Mouse (Mus musculus) liver, embryonic 11.5 days (tissue): ENCODE measurements at regions not wholly inside any gene's neighbourhood (a gene's known extent, or its start where the extent isn't known, plus 50 kb on each side); places are given as distances from the start of the nearest gene placed in this dataset.

Experiments used
- ATAC-seq: fragments of 200-750 bp; cut with Nextera tagmentation; replicated peaks from 2 replicates; pipeline ENCODE4 v1.8.0; 2017; ENCODE audit warnings: moderate number of reproducible peaks, mild to moderate bottlenecking, moderate TSS enrichment, moderate library complexity; ENCODE audit not compliant: low FRiP score
- DNase-seq: peaks from one replicate; pipeline ENCODE4 v3.0.0-alpha.2; 2017; ENCODE audit warnings: low spot score
- H3K27ac ChIP-seq: fragments of 300-500 bp; sonication (generic); 2 replicates; pipeline ENCODE4 v1.5.1; 2014; ENCODE audit warnings: mild to moderate bottlenecking, low read depth, low read length, control low read depth
- H3K27me3 ChIP-seq: fragments of 300-500 bp; sonication (generic); replicated peaks from 2 replicates; pipeline ENCODE4 v1.6.1; 2014; ENCODE audit warnings: low read length, mixed read lengths; ENCODE audit not compliant: control insufficient read depth, insufficient read depth
- H3K36me3 ChIP-seq: fragments of 300-500 bp; sonication (generic); 2 replicates; pipeline ENCODE4 v1.6.1; 2014; ENCODE audit warnings: mild to moderate bottlenecking, low read length, moderate library complexity, mixed read lengths; ENCODE audit not compliant: control insufficient read depth, insufficient read depth
- H3K4me1 ChIP-seq: fragments of 300-500 bp; sonication (generic); replicated peaks from 2 replicates; pipeline ENCODE4 v1.6.1; 2014; ENCODE audit warnings: low read length, mixed read lengths; ENCODE audit not compliant: control insufficient read depth, insufficient read depth
- H3K4me2 ChIP-seq: fragments of 300-500 bp; sonication (generic); 2 replicates; pipeline ENCODE4 v1.6.1; 2014; ENCODE audit warnings: mild to moderate bottlenecking, control low read depth, moderate library complexity
- H3K4me3 ChIP-seq: fragments of 300-500 bp; sonication (generic); 2 replicates; pipeline ENCODE4 v1.5.1; 2014; ENCODE audit warnings: low read depth, low read length, control low read depth
- H3K9ac ChIP-seq: fragments of 300-500 bp; sonication (generic); 2 replicates; pipeline ENCODE4 v1.6.1; 2014; ENCODE audit warnings: low read depth, low read length, control low read depth
- H3K9me3 ChIP-seq: fragments of 300-500 bp; sonication (generic); 2 replicates; pipeline ENCODE4 v1.6.1; 2016; ENCODE audit warnings: low read length, inconsistent platforms, mixed read lengths; ENCODE audit not compliant: control insufficient read depth
- WGBS: fragments of 180-500 bp; shearing (Covaris S2); extraction: QIAGEN DNeasy Blood & Tissue Kit; methylation state at CpG from one replicate; pipeline ENCODE4 v1.1.7; 2014; 5-methylcytosine and 5-hydroxymethylcytosine counted together

- H3K4me2 ChIP-seq, result no peak overlapping the region
- DNase-seq (no peak), ATAC-seq (no peak)
- no peaks in the 10 kb centered on the region for H3K9me3 ChIP-seq
- WGBS, result 82% methylated on average over 10 of the region's 10 CpGs
- no peaks in the 10 kb centered on the region for H3K27me3 ChIP-seq
- no peak overlapping the region for H3K27ac ChIP-seq
- H3K4me1 ChIP-seq, result no peaks in the 10 kb centered on the region; the same call in 1 of the 2 replicates
- no peaks in the 10 kb centered on the region for H3K36me3 ChIP-seq
- no peak overlapping the region for H3K9ac ChIP-seq
- no peak overlapping the region for H3K4me3 ChIP-seq
Measured at GRCm38 (mm10) chr11:114300611-114301319, 233.9 kb upstream of the Sdk2 start.

- DNase-seq, result no peak
- 41% methylated on average over 10 of the region's 10 CpGs for WGBS
- no peak for ATAC-seq
- Histone ChIP-seq H3K4me2 (no peak overlapping the region), H3K36me3 (no peaks in the 10 kb centered on the region), H3K9ac (no peak overlapping the region), H3K4me3 (no peak overlapping the region), H3K27ac (no peak overlapping the region), H3K4me1 (no peaks in the 10 kb centered on the region; the same call in none of the 2 replicates), H3K27me3 (no peaks in the 10 kb centered on the region), H3K9me3 (no peaks in the 10 kb centered on the region)
Measured at GRCm38 (mm10) chr11:114296816-114297334, 230.0 kb upstream of the Sdk2 start.

- Histone ChIP-seq H3K4me1 (no peaks in the 10 kb centered on the region; the same call in none of the 2 replicates), H3K9me3 (no peaks in the 10 kb centered on the region), H3K4me3 (no peak overlapping the region), H3K27ac (no peak overlapping the region), H3K27me3 (no peaks in the 10 kb centered on the region), H3K36me3 (no peaks in the 10 kb centered on the region), H3K4me2 (no peak overlapping the region), H3K9ac (no peak overlapping the region)
- 58% methylated on average over 5 of the region's 5 CpGs for WGBS
- ATAC-seq, result no peak
- no peak for DNase-seq
Measured at GRCm38 (mm10) chr11:114294511-114295250, 227.8 kb upstream of the Sdk2 start.

- ATAC-seq, result no peak
- no peak overlapping the region for H3K27ac ChIP-seq
- 82% methylated on average over 5 of the region's 5 CpGs for WGBS
Measured at GRCm38 (mm10) chr11:114291258-114291657, 224.4 kb upstream of the Sdk2 start.

GRCm38 (mm10) chr11:114289946-114290345 lies 223.1 kb upstream of the Sdk2 start:
- WGBS, result 72% methylated on average over 1 of the region's 1 CpGs
- ATAC-seq, result no peak

More at GRCm38 (mm10) chr11:114291258-114291657, 224.4 kb upstream of the Sdk2 start:
- no peak overlapping the region for H3K9ac ChIP-seq
- no peaks in the 10 kb centered on the region; the same call in 1 of the 2 replicates for H3K4me1 ChIP-seq
- no peaks in the 10 kb centered on the region for H3K27me3 ChIP-seq
- DNase-seq, result no peak
- H3K36me3 ChIP-seq, result no peaks in the 10 kb centered on the region
- no peak overlapping the region for H3K4me3 ChIP-seq
- H3K4me2 ChIP-seq, result no peak overlapping the region
- H3K9me3 ChIP-seq, result no peaks in the 10 kb centered on the region

GRCm38 (mm10) chr11:114284820-114285666 lies 218.2 kb upstream of the Sdk2 start:
- ATAC-seq (no peak), DNase-seq (no peak)
- Histone ChIP-seq H3K27ac (no peak overlapping the region), H3K9ac (no peak overlapping the region), H3K27me3 (no peaks in the 10 kb centered on the region), H3K4me3 (no peak overlapping the region), H3K4me2 (no peak overlapping the region), H3K9me3 (no peaks in the 10 kb centered on the region), H3K4me1 (no peaks in the 10 kb centered on the region), H3K36me3 (no peaks in the 10 kb centered on the region)
- 77% methylated on average over 20 of the region's 20 CpGs for WGBS

More at GRCm38 (mm10) chr11:114289946-114290345, 223.1 kb upstream of the Sdk2 start:
- Histone ChIP-seq H3K27ac (no peak overlapping the region), H3K4me3 (no peak overlapping the region), H3K4me2 (no peak overlapping the region), H3K36me3 (no peaks in the 10 kb centered on the region), H3K9me3 (no peaks in the 10 kb centered on the region), H3K9ac (no peak overlapping the region), H3K4me1 (no peaks in the 10 kb centered on the region; the same call in 1 of the 2 replicates), H3K27me3 (no peaks in the 10 kb centered on the region)
- no peak for DNase-seq

GRCm38 (mm10) chr11:114283208-114283607 lies 216.4 kb upstream of the Sdk2 start:
- no peaks in the 10 kb centered on the region for H3K36me3 ChIP-seq
- H3K9me3 ChIP-seq, result no peaks in the 10 kb centered on the region
- no peaks in the 10 kb centered on the region for H3K4me1 ChIP-seq
- no peak for DNase-seq
- no peaks in the 10 kb centered on the region for H3K27me3 ChIP-seq
- 42% methylated on average over 5 of the region's 5 CpGs for WGBS
- H3K4me2 ChIP-seq, result no peak overlapping the region
- no peak for ATAC-seq
- H3K27ac ChIP-seq, result no peak overlapping the region
- H3K4me3 ChIP-seq, result no peak overlapping the region
- no peak overlapping the region for H3K9ac ChIP-seq

- ATAC-seq (no peak), DNase-seq (no peak)
- H3K27me3 ChIP-seq, result no peaks in the 10 kb centered on the region
- no peak overlapping the region for H3K4me3 ChIP-seq
- no peak overlapping the region for H3K4me2 ChIP-seq
- no peaks in the 10 kb centered on the region for H3K9me3 ChIP-seq
- H3K36me3 ChIP-seq, result no peaks in the 10 kb centered on the region
- H3K27ac ChIP-seq, result no peak overlapping the region
- H3K9ac ChIP-seq, result no peak overlapping the region
- H3K4me1 ChIP-seq, result no peaks in the 10 kb centered on the region
- 62% methylated on average over 5 of the region's 5 CpGs for WGBS
Measured at GRCm38 (mm10) chr11:114282566-114282965, 215.7 kb upstream of the Sdk2 start.
